Mouse (Mus musculus): ENCODE measurements around the gene Mmp11. TPM values are rescaled to one million over a fixed set of nuclear protein-coding genes. Genes with fewer than 3 reads are reported as not detected.

Gene Mmp11
- polyA plus RNA-seq, 1 experiment, result 0.72 TPM

DNA sequence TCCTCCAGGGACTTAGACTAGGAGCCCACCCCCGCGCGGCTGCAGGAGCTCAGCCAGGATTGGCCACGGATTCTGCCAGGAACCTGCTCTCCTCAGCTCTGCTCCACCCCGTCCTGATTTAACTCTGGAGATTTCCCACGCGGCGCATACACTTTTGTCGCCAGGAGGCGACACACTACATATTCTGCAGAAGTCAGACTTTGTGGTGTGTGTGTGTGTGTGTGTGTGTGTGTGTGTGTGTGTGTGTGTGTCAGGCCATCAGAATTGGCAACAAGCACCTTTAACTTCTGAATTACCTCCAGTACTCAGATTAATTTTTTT, 53.1 kb downstream of the Mmp11 start:
- Histone ChIP-seq H3K4me1 (ENCODE audit: control insufficient read depth, insufficient read depth, low read length) (peaks cover 2% of the 10 kb centered on the region; the same call in 1 of the 2 replicates), H3K4me3 (ENCODE audit: insufficient read depth, low read length) (no peak overlapping the region), H3K27ac (ENCODE audit: insufficient read depth, low read depth, low read length) (no peak overlapping the region)
- TF ChIP-seq CTCF (IDR thresholded peaks at IDR 0.05; ENCODE audit: low read depth, low read length) (peak; percentile 55; the same call in 1 of the 2 replicates), POLR2A (IDR thresholded peaks at IDR 0.05; ENCODE audit: borderline replicate concordance, low read depth, low read length) (no peak)

DNA sequence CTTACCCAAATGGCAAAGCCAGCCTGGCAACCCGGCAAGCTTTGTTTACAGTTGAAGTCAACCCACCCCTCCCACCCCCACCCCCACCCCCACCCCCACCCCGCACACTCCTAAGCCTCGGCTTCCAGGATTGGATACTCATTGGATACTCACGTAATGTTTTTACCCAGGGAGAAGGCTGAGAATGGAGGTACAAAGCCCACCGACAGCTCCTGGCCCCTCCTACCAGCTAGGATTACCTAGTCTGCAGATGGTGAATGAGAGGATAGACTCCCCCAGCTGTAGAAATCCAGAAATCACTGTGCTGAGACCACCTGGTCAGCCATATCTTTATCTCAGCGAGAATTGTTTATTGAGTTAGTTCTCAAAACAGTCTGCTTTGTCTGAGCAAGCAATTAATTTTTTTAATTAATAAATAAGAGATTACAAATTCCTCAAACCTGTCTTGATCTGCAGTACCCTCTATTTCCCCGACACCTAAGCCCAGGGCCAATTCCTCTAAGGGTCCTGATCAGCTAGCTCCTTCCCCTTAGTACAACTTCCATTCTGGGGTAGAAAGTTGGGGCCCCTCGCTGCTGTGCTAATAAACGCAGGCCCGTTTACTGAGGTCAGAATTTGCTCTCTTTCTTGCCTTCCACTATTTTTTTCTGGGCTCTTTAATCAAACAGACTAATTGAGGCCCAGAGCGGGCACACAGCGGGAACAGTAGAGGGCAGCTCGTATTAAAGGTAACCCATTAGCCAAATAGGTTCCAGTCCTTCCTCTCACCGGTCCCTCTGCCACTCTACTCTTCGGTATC, 53.7 kb downstream of the Mmp11 start:
- no peaks in the 10 kb centered on the region for H3K4me1 ChIP-seq (ENCODE audit: control insufficient read depth, insufficient read depth, low read length)
- TF ChIP-seq POLR2A (IDR thresholded peaks at IDR 0.05; ENCODE audit: borderline replicate concordance, low read depth, low read length) (no peak), CTCF (IDR thresholded peaks at IDR 0.05; ENCODE audit: low read depth, low read length) (no peak)
- no peak overlapping the region for H3K27ac ChIP-seq (ENCODE audit: insufficient read depth, low read depth, low read length)
- H3K4me3 ChIP-seq (ENCODE audit: insufficient read depth, low read length), result no peak overlapping the region

DNA sequence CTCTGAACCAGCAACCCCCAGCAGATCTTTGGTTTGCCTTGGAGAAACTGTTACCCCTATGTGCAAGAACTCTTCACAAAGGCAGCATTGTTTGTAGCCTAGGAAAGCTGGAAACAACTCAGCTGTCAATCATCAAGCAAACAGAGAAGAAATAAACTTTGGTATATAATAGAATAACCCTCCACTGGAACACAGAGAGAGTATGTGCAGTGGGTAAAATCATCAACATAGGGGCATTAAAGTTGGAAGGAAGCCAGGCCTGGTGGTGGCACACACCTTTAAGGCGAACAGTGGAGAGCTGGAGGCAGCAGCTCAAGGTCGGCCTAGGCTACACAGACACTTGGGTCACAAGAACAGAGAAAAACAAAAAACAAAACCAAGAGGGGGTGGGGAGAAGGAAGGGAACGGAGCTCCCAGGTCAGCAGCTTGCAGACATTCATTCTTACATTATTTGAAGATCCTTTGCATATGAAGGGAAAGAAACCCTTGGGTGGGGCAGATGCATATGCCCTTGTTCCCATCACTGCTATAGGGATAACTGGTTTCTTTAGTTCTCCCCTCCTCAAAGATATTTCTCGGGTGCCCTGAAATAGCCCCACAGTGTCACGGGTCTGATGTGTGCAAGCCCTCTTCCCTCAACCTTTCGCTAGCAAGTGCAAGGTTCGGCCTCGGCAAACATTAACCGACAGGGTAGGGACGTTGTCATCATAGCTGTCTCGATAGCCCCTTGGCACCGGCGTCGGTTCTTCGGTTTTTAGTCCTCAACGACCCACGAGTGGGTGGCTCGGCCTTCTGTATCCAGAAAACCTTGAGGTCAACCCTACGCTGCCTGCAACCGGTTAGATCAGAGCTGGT, 54.5 kb downstream of the Mmp11 start:
- no peak for TF ChIP-seq CTCF (IDR thresholded peaks at IDR 0.05; ENCODE audit: low read depth, low read length)
- no peak for TF ChIP-seq POLR2A (IDR thresholded peaks at IDR 0.05; ENCODE audit: borderline replicate concordance, low read depth, low read length)
- Histone ChIP-seq H3K4me3 (ENCODE audit: insufficient read depth, low read length) (no peak overlapping the region), H3K27ac (ENCODE audit: insufficient read depth, low read depth, low read length) (no peak overlapping the region), H3K4me1 (ENCODE audit: control insufficient read depth, insufficient read depth, low read length) (no peaks in the 10 kb centered on the region)

DNA sequence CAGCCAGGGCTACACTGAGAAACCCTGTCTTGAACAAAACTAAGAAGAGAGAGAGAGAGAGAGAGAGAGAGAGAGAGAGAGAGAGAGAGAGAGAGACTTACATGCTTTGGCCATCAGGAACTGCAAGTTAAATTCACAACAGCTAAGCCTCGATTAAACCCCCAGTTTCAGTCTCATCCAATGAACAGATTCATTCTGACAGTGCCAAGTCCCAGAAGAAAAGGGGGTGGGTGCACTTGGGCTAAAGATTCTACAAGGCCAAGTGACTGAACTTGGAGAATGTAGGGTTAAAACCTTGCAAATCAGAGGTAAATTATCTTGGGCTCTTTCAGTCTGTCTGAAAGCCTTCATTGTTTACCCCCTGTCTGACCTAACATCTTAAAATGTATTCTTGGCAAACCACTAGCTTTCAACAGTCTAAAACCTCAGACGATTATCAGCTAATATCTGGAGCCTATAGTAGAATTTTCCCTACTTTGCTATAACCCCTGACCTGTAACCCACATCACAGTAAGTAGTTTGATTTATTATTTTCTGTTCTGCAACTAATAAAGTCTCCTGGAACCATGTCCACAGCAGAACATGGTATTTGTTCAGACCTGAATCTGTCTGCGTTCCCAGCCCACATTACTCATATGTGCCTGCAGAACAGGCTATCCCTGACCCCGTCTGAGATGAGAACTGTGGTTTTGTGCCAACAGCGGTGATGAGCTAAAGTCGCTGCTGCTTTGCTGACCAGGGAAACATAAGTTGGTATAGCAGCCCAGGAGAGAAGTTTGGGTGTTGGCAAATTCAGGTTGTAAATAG, 55.3 kb downstream of the Mmp11 start:
- no peak overlapping the region for H3K4me3 ChIP-seq (ENCODE audit: insufficient read depth, low read length)
- TF ChIP-seq POLR2A (IDR thresholded peaks at IDR 0.05; ENCODE audit: borderline replicate concordance, low read depth, low read length) (no peak), CTCF (IDR thresholded peaks at IDR 0.05; ENCODE audit: low read depth, low read length) (no peak)
- H3K4me1 ChIP-seq (ENCODE audit: control insufficient read depth, insufficient read depth, low read length), result no peaks in the 10 kb centered on the region
- no peak overlapping the region for H3K27ac ChIP-seq (ENCODE audit: insufficient read depth, low read depth, low read length)

DNA sequence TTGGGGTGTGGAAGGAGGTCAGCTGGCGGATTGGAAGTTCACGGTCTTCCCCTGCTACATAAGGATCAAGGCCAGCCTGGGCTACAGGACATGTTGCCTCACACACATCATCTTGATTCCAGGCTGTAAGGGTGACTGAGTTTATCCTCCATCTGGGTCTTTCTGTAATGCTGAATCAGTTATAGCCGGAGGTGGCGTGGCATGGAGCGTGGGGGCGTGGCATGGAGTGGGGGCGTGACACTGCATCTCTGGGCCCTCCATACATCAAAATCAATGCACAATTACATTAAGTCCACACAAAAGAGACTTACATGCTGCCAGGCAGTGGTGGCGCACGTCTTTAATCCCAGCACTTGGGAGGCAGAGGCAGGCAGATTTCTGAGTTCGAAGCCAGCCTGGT, 55.9 kb downstream of the Mmp11 start:
- TF ChIP-seq POLR2A (IDR thresholded peaks at IDR 0.05; ENCODE audit: borderline replicate concordance, low read depth, low read length), result no peak
- no peak for TF ChIP-seq CTCF (IDR thresholded peaks at IDR 0.05; ENCODE audit: low read depth, low read length)
- Histone ChIP-seq H3K4me1 (ENCODE audit: control insufficient read depth, insufficient read depth, low read length) (no peaks in the 10 kb centered on the region), H3K4me3 (ENCODE audit: insufficient read depth, low read length) (no peak overlapping the region), H3K27ac (ENCODE audit: insufficient read depth, low read depth, low read length) (no peak overlapping the region)

GRCm38 (mm10) chr10:75878836-75879235, 57.5 kb downstream of the Mmp11 start:
- no peaks in the 10 kb centered on the region for H3K4me1 ChIP-seq (ENCODE audit: control insufficient read depth, insufficient read depth, low read length)
- TF ChIP-seq CTCF (IDR thresholded peaks at IDR 0.05; ENCODE audit: low read depth, low read length) (no peak), POLR2A (IDR thresholded peaks at IDR 0.05; ENCODE audit: borderline replicate concordance, low read depth, low read length) (no peak)
- H3K4me3 ChIP-seq (ENCODE audit: insufficient read depth, low read length), result no peak overlapping the region

GRCm38 (mm10) chr10:75873543-75874170, 62.6 kb downstream of the Mmp11 start:
- Histone ChIP-seq H3K4me1 (ENCODE audit: control insufficient read depth, insufficient read depth, low read length) (0 out of 2 replicates have a peak, but pooled peaks cover 2% of the 10 kb centered on the region), H3K4me3 (ENCODE audit: insufficient read depth, low read length) (no peak overlapping the region), H3K27ac (ENCODE audit: insufficient read depth, low read depth, low read length) (no peak overlapping the region)
- TF ChIP-seq POLR2A (IDR thresholded peaks at IDR 0.05; ENCODE audit: borderline replicate concordance, low read depth, low read length) (no peak), CTCF (IDR thresholded peaks at IDR 0.05; ENCODE audit: low read depth, low read length) (no peak)

More at GRCm38 (mm10) chr10:75878836-75879235, 57.5 kb downstream of the Mmp11 start:
- H3K27ac ChIP-seq (ENCODE audit: insufficient read depth, low read depth, low read length), result no peak overlapping the region

Other genes with a start within 250 kb of the Mmp11 start
- 26.1 and 35.0 TPM in 2 replicates for gene Cabin1, start 172.2 kb downstream of the Mmp11 start, polyA plus RNA-seq (2012; ENCODE audit: insufficient read depth, insufficient read length, missing spikeins)
- 56.4 and 63.8 TPM in 2 replicates for gene Ddt, start 163.1 kb downstream of the Mmp11 start, polyA plus RNA-seq (2012; ENCODE audit: insufficient read depth, insufficient read length, missing spikeins)
- gene Gm20441, start 155.5 kb downstream of the Mmp11 start, polyA plus RNA-seq (2012; ENCODE audit: insufficient read depth, insufficient read length, missing spikeins), result not detected in 2 replicates
- gene Gstt3, start 155.1 kb downstream of the Mmp11 start, polyA plus RNA-seq (2012; ENCODE audit: insufficient read depth, insufficient read length, missing spikeins), result 12.1 and 13.1 TPM in 2 replicates
- 1.4 and 4.1 TPM in 2 replicates for gene Gstt1, start 137.9 kb downstream of the Mmp11 start, polyA plus RNA-seq (2012; ENCODE audit: insufficient read depth, insufficient read length, missing spikeins)
- gene Gstt4, start 114.0 kb downstream of the Mmp11 start, polyA plus RNA-seq (2012; ENCODE audit: insufficient read depth, insufficient read length, missing spikeins), result not detected in 2 replicates
- gene Gstt2, start 99.1 kb downstream of the Mmp11 start, polyA plus RNA-seq (2012; ENCODE audit: insufficient read depth, insufficient read length, missing spikeins), result 17.2 and 18.8 TPM in 2 replicates
- gene Mif, start 76.3 kb downstream of the Mmp11 start, polyA plus RNA-seq (2012; ENCODE audit: insufficient read depth, insufficient read length, missing spikeins), result 181 and 195 TPM in 2 replicates
- gene Derl3, start 43.1 kb downstream of the Mmp11 start, polyA plus RNA-seq (2012; ENCODE audit: insufficient read depth, insufficient read length, missing spikeins), result 1.0 and 1.7 TPM in 2 replicates
- gene Smarcb1, start 14.9 kb downstream of the Mmp11 start, polyA plus RNA-seq (2012; ENCODE audit: insufficient read depth, insufficient read length, missing spikeins), result 27.9 and 31.8 TPM in 2 replicates
- gene Chchd10, start 3.4 kb downstream of the Mmp11 start, polyA plus RNA-seq (2012; ENCODE audit: insufficient read depth, insufficient read length, missing spikeins), result 19.3 and 22.7 TPM in 2 replicates
- gene Gm867, start 4.2 kb upstream of the Mmp11 start, polyA plus RNA-seq (2012; ENCODE audit: insufficient read depth, insufficient read length, missing spikeins), result not detected in 2 replicates
- not detected in 2 replicates for gene Vpreb3, start 6.6 kb upstream of the Mmp11 start, polyA plus RNA-seq (2012; ENCODE audit: insufficient read depth, insufficient read length, missing spikeins)
- gene Gm5134, start 18.0 kb upstream of the Mmp11 start, polyA plus RNA-seq (2012; ENCODE audit: insufficient read depth, insufficient read length, missing spikeins), result 0.55 and 0.92 TPM in 2 replicates
- gene Zfp280b, start 96.2 kb upstream of the Mmp11 start, polyA plus RNA-seq (2012; ENCODE audit: insufficient read depth, insufficient read length, missing spikeins), result 5.0 and 5.6 TPM in 2 replicates
- not detected in 2 replicates for gene Slc5a4b, start 174.5 kb upstream of the Mmp11 start, polyA plus RNA-seq (2012; ENCODE audit: insufficient read depth, insufficient read length, missing spikeins)
- gene Slc5a4a, start 211.0 kb upstream of the Mmp11 start, polyA plus RNA-seq (2012; ENCODE audit: insufficient read depth, insufficient read length, missing spikeins), result not detected in 2 replicates

All from bone marrow macrophage, adult 2 months (primary cell).